Mouse (Mus musculus): Measurements from ENCODE around the gene Capn7.

The Capn7 gene

GRCm38 (mm10) chr14:31395629-31396199 lies 59.3 kb downstream of the Capn7 start:
- DNase-seq (ENCODE audit: low read depth): no peak

- DNase-seq (ENCODE audit: low read depth): no peak
Measured at GRCm38 (mm10) chr14:31396428-31396827, 60.0 kb downstream of the Capn7 start.

- DNase-seq (ENCODE audit: low read depth): no peak
Measured at GRCm38 (mm10) chr14:31397353-31397752, 60.9 kb downstream of the Capn7 start.

- DNase-seq (ENCODE audit: low read depth): peak; percentile 73
Measured at GRCm38 (mm10) chr14:31397791-31398595, 61.6 kb downstream of the Capn7 start.

- peak; percentile 83 for DNase-seq (ENCODE audit: low read depth)
Measured at GRCm38 (mm10) chr14:31398819-31399218, 62.4 kb downstream of the Capn7 start.

- peak; percentile 93 for DNase-seq (ENCODE audit: low read depth)
Measured at GRCm38 (mm10) chr14:31399271-31399670, 62.8 kb downstream of the Capn7 start.

GRCm38 (mm10) chr14:31400246-31400645 lies 63.8 kb downstream of the Capn7 start:
- no peak for DNase-seq (ENCODE audit: low read depth)

- DNase-seq (ENCODE audit: low read depth): peak; percentile 66
Measured at GRCm38 (mm10) chr14:31400896-31401295, 64.5 kb downstream of the Capn7 start.

GRCm38 (mm10) chr14:31401918-31402427 lies 65.5 kb downstream of the Capn7 start:
- DNase-seq (ENCODE audit: low read depth): no peak

- DNase-seq (ENCODE audit: low read depth): peak; percentile 55
Measured at GRCm38 (mm10) chr14:31402693-31403092, 66.3 kb downstream of the Capn7 start.

GRCm38 (mm10) chr14:31403556-31403955 lies 67.1 kb downstream of the Capn7 start:
- no peak for DNase-seq (ENCODE audit: low read depth)

- no peak for DNase-seq (ENCODE audit: low read depth)
Measured at GRCm38 (mm10) chr14:31403995-31404394, 67.6 kb downstream of the Capn7 start.

- no peak for DNase-seq (ENCODE audit: low read depth)
Measured at GRCm38 (mm10) chr14:31404663-31405062, 68.2 kb downstream of the Capn7 start.

- no peak for DNase-seq (ENCODE audit: low read depth)
Measured at GRCm38 (mm10) chr14:31405652-31406051, 69.2 kb downstream of the Capn7 start.

GRCm38 (mm10) chr14:31406154-31406810 lies 69.8 kb downstream of the Capn7 start:
- no peak for DNase-seq (ENCODE audit: low read depth)

- DNase-seq (ENCODE audit: low read depth): no peak
Measured at GRCm38 (mm10) chr14:31407208-31407607, 70.8 kb downstream of the Capn7 start.

GRCm38 (mm10) chr14:31407911-31408604 lies 71.6 kb downstream of the Capn7 start:
- DNase-seq (ENCODE audit: low read depth): no peak

- DNase-seq (ENCODE audit: low read depth): no peak
Measured at GRCm38 (mm10) chr14:31408666-31409065, 72.2 kb downstream of the Capn7 start.

GRCm38 (mm10) chr14:31410123-31410724 lies 73.8 kb downstream of the Capn7 start:
- no peak for DNase-seq (ENCODE audit: low read depth)

- no peak for DNase-seq (ENCODE audit: low read depth)
Measured at GRCm38 (mm10) chr14:31410737-31411136, 74.3 kb downstream of the Capn7 start.

GRCm38 (mm10) chr14:31412651-31413056 lies 76.2 kb downstream of the Capn7 start:
- DNase-seq (ENCODE audit: low read depth): no peak
